Mouse (Mus musculus): ENCODE data around the gene Rcn1. TPM values are rescaled to one million over a fixed set of nuclear protein-coding genes. Genes with fewer than 3 reads are reported as not detected.

Gene Rcn1
- polyA plus RNA-seq, 1 experiment from 2014 or later = 225 TPM

DNA sequence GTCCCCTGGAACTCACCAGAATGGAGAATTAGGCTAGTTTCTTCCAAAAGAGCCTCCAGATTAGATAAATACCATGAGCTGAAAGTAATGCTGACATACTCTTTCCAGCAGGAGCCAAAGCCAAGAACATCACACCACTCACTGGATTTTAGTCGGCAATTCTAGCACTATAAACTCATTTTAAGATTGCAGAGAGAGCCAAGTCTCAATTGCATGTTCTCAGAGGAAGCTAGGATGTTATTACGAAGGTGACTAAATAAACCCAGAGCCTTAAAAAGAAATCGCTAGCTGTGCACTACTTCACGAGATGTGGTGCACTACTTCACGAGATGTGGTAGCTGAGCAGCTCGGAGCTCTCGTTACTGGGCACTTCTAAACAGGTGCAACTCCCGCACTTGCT is 16.1 kb downstream of the Rcn1 start:
- H3K9ac ChIP-seq (replicated peaks; ENCODE audit: low read length) = no peak overlapping the region
- no peaks in the 10 kb centered on the region for H3K9me3 ChIP-seq (ENCODE audit: low read length)
- no peak overlapping the region for H3K27ac ChIP-seq (ENCODE audit: low read length)
- H3K27me3 ChIP-seq (ENCODE audit: insufficient read depth, low read length) = no peaks in the 10 kb centered on the region
- no peak overlapping the region for H3K4me2 ChIP-seq (replicated peaks; ENCODE audit: low read depth, low read length)
- no peak overlapping the region for H3K4me3 ChIP-seq (ENCODE audit: low read length)
- WGBS = 84% methylated on average over 8 of the region's 8 CpGs
- no peak for ATAC-seq (ENCODE audit: low FRiP score, low TSS enrichment)
- peaks cover 26% of the 10 kb centered on the region for H3K36me3 ChIP-seq (ENCODE audit: insufficient read depth, low read length)
- H3K4me1 ChIP-seq (ENCODE audit: insufficient read depth, low read length) = no peaks in the 10 kb centered on the region

DNA sequence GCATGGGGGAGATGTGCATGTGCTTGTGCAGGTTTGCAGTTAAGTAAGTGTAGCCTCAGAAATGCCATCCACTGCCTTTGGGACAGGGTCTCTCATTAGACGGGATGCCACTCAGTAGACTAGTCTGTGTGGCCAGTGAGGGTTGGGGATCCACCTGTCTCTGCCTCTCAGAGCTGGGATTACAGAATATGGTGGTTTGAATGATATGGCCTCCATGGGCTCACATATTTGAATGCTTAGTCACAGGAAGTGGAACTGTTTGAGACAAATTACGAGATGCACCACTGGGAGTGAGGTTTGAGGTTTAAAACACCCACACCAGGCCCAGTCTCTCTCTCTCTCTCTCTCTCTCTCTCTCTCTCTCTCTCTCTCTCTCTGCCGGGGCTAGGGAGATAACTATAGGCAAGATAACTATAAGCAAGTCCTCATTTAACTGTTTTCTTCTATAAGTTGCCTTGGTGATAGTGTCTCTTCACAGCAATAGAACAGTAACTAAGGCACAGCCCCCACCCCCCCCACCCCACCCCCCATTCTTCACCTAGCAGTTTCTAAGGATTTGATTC is 18.3 kb downstream of the Rcn1 start:
- H3K27me3 ChIP-seq (ENCODE audit: insufficient read depth, low read length) = no peaks in the 10 kb centered on the region
- H3K36me3 ChIP-seq (ENCODE audit: insufficient read depth, low read length) = peaks cover 5% of the 10 kb centered on the region; the same call in 1 of the 2 replicates
- H3K4me1 ChIP-seq (ENCODE audit: insufficient read depth, low read length) = no peaks in the 10 kb centered on the region
- H3K9me3 ChIP-seq (ENCODE audit: low read length) = no peaks in the 10 kb centered on the region
- WGBS = 81% methylated on average over 3 of the region's 3 CpGs
- no peak overlapping the region for H3K9ac ChIP-seq (replicated peaks; ENCODE audit: low read length)
- no peak overlapping the region for H3K4me2 ChIP-seq (replicated peaks; ENCODE audit: low read depth, low read length)
- no peak for ATAC-seq (ENCODE audit: low FRiP score, low TSS enrichment)
- no peak overlapping the region for H3K4me3 ChIP-seq (ENCODE audit: low read length)
- H3K27ac ChIP-seq (ENCODE audit: low read length) = no peak overlapping the region

DNA sequence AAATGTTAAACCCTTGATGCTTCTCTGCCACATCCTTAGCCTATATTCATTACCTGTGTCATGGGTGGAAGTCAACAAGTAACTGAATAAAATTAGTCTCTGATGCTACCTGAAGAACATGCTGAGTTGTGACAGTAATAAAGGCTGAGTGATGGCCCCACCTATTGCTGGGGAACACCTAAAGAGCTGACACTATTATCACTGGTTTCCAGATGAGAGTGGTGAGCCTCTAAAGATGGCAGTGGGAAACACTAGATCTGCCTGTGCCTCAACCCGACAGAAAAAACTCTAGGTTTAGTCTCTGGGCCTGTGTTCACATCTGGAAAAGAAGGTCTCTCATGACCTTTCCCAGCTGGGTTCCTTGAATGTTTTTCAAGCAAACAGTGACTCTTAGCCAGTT is 19.4 kb downstream of the Rcn1 start:
- Histone ChIP-seq H3K9ac (replicated peaks; ENCODE audit: low read length) (no peak overlapping the region), H3K9me3 (ENCODE audit: low read length) (no peaks in the 10 kb centered on the region), H3K4me1 (ENCODE audit: insufficient read depth, low read length) (no peaks in the 10 kb centered on the region), H3K4me2 (replicated peaks; ENCODE audit: low read depth, low read length) (no peak overlapping the region), H3K27ac (ENCODE audit: low read length) (no peak overlapping the region), H3K36me3 (ENCODE audit: insufficient read depth, low read length) (no peaks in the 10 kb centered on the region), H3K4me3 (ENCODE audit: low read length) (no peak overlapping the region), H3K27me3 (ENCODE audit: insufficient read depth, low read length) (no peaks in the 10 kb centered on the region)
- WGBS = 68% methylated on average over 1 of the region's 1 CpGs
- no peak for ATAC-seq (ENCODE audit: low FRiP score, low TSS enrichment)

- Histone ChIP-seq H3K9me3 (ENCODE audit: low read length) (no peaks in the 10 kb centered on the region), H3K9ac (replicated peaks; ENCODE audit: low read length) (no peak overlapping the region), H3K4me1 (ENCODE audit: insufficient read depth, low read length) (no peaks in the 10 kb centered on the region), H3K36me3 (ENCODE audit: insufficient read depth, low read length) (no peaks in the 10 kb centered on the region), H3K27ac (ENCODE audit: low read length) (no peak overlapping the region), H3K27me3 (ENCODE audit: insufficient read depth, low read length) (0 out of 2 replicates have a peak, but pooled peaks cover 6% of the 10 kb centered on the region), H3K4me3 (ENCODE audit: low read length) (no peak overlapping the region), H3K4me2 (replicated peaks; ENCODE audit: low read depth, low read length) (no peak overlapping the region)
- WGBS = 77% methylated on average over 4 of the region's 4 CpGs
- no peak for ATAC-seq (ENCODE audit: low FRiP score, low TSS enrichment)
These were observed 23.4 kb downstream of the Rcn1 start for GRCm38 (mm10) chr2:105375705-105376104.

DNA sequence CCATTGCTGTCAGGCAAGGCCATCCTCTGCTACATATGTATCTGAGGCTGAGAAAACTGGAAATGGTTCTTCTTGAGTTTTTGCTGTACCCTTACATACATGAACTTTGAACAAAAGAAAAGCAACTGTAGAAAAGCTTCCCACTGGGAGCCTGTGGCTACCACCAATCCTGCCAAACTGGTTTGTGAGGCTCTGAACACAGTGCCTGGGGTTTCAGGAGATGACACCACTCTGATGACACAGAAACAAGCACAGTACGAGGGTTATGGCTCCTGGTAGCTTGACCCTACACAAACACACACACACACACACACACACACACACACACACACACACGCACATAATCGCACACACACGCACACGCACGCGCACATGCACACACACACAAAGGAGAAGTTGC is 23.9 kb downstream of the Rcn1 start:
- ATAC-seq (ENCODE audit: low FRiP score, low TSS enrichment) = no peak
- H3K9ac ChIP-seq (replicated peaks; ENCODE audit: low read length) = no peak overlapping the region
- H3K4me3 ChIP-seq (ENCODE audit: low read length) = no peak overlapping the region
- H3K27ac ChIP-seq (ENCODE audit: low read length) = no peak overlapping the region
- peaks cover 7% of the 10 kb centered on the region; the same call in 1 of the 2 replicates for H3K27me3 ChIP-seq (ENCODE audit: insufficient read depth, low read length)
- no peak overlapping the region for H3K4me2 ChIP-seq (replicated peaks; ENCODE audit: low read depth, low read length)
- H3K4me1 ChIP-seq (ENCODE audit: insufficient read depth, low read length) = no peaks in the 10 kb centered on the region
- H3K36me3 ChIP-seq (ENCODE audit: insufficient read depth, low read length) = no peaks in the 10 kb centered on the region
- 88% methylated on average over 7 of the region's 7 CpGs for WGBS
- H3K9me3 ChIP-seq (ENCODE audit: low read length) = no peaks in the 10 kb centered on the region

DNA sequence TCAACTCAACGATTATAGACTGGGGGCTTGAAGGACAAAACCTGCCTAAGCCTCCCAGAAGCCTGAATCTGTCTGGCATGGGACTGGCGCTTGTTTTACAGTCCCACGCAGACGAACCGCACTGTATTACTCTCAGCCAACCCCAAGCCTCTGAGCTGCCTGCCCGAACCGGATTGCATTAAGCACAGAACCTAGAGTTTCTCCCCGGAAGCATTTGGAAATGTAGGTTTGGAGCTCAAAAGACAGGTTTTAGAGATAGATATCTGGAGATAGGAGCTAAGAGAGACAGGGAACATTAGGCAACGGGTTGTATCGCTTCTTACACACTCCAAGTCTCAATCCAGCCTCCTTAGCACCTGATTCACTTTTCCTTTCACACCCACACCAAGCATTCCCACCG is 25.5 kb downstream of the Rcn1 start:
- WGBS = 81% methylated on average over 11 of the region's 11 CpGs
- Histone ChIP-seq H3K27me3 (ENCODE audit: insufficient read depth, low read length) (peaks cover 14% of the 10 kb centered on the region; the same call in 1 of the 2 replicates), H3K4me3 (ENCODE audit: low read length) (no peak overlapping the region), H3K27ac (ENCODE audit: low read length) (no peak overlapping the region), H3K9ac (replicated peaks; ENCODE audit: low read length) (no peak overlapping the region), H3K36me3 (ENCODE audit: insufficient read depth, low read length) (no peaks in the 10 kb centered on the region), H3K9me3 (ENCODE audit: low read length) (no peaks in the 10 kb centered on the region), H3K4me2 (replicated peaks; ENCODE audit: low read depth, low read length) (no peak overlapping the region), H3K4me1 (ENCODE audit: insufficient read depth, low read length) (peaks cover 4% of the 10 kb centered on the region; the same call in 1 of the 2 replicates)
- no peak for ATAC-seq (ENCODE audit: low FRiP score, low TSS enrichment)

DNA sequence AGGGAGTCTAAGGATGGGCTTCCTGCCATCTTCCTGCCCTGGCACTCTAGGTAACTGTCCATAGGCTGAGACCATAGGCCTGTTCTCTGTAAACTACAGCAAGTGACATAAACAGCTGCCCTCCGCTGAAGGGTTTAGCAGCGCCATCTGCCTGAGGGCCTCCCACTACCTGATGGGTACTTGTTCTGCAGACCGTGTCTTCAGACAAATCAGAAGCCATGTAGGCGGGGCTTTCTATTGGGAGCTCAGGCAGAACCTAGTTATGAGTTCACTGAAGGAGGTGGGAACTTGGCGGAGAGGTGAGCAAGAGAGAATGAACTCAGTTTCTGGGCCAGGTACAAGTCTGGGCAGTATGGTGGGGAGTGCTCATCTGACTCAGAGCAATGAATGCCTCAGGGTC is 26.4 kb downstream of the Rcn1 start:
- Histone ChIP-seq H3K9ac (replicated peaks; ENCODE audit: low read length) (no peak overlapping the region), H3K9me3 (ENCODE audit: low read length) (no peaks in the 10 kb centered on the region), H3K4me3 (ENCODE audit: low read length) (no peak overlapping the region), H3K4me1 (ENCODE audit: insufficient read depth, low read length) (peaks cover 4% of the 10 kb centered on the region; the same call in 1 of the 2 replicates), H3K4me2 (replicated peaks; ENCODE audit: low read depth, low read length) (no peak overlapping the region), H3K27me3 (ENCODE audit: insufficient read depth, low read length) (peaks cover 14% of the 10 kb centered on the region; the same call in 1 of the 2 replicates), H3K36me3 (ENCODE audit: insufficient read depth, low read length) (no peaks in the 10 kb centered on the region), H3K27ac (ENCODE audit: low read length) (no peak overlapping the region)
- 59% methylated on average over 5 of the region's 5 CpGs for WGBS
- ATAC-seq (ENCODE audit: low FRiP score, low TSS enrichment) = peak; percentile 52

GRCm38 (mm10) chr2:105372156-105372555 is 27.0 kb downstream of the Rcn1 start:
- Histone ChIP-seq H3K27ac (ENCODE audit: low read length) (no peak overlapping the region), H3K9me3 (ENCODE audit: low read length) (no peaks in the 10 kb centered on the region), H3K4me1 (ENCODE audit: insufficient read depth, low read length) (peaks cover 4% of the 10 kb centered on the region; the same call in 1 of the 2 replicates), H3K4me2 (replicated peaks; ENCODE audit: low read depth, low read length) (no peak overlapping the region), H3K4me3 (ENCODE audit: low read length) (no peak overlapping the region), H3K9ac (replicated peaks; ENCODE audit: low read length) (no peak overlapping the region), H3K27me3 (ENCODE audit: insufficient read depth, low read length) (peaks cover 14% of the 10 kb centered on the region; the same call in 1 of the 2 replicates), H3K36me3 (ENCODE audit: insufficient read depth, low read length) (no peaks in the 10 kb centered on the region)
- ATAC-seq (ENCODE audit: low FRiP score, low TSS enrichment) = 0 out of 2 replicates have a peak, but pooled peaks have one; percentile 2
- 89% methylated on average over 6 of the region's 6 CpGs for WGBS

DNA sequence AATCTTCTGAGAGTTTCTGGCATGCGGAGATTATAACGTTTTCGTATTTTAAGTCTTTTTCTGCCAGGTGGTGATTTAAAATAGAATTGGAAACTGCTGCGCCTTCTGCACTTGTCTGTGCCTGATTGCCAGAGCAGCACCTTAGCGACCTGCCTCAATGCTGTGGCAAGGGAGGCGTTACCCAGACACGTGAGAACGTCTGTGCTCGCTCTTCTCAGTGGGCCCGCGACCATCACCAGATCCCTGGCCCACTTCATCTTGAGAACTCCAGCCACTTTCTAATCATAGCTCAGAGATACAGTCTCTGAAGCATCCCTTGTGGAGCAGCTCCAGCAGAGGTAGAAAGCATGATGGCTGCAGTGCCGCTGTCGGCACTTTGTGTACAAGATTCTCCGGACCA is 28.4 kb downstream of the Rcn1 start:
- ATAC-seq (ENCODE audit: low FRiP score, low TSS enrichment) = no peak
- peaks cover 4% of the 10 kb centered on the region; the same call in 1 of the 2 replicates for H3K4me1 ChIP-seq (ENCODE audit: insufficient read depth, low read length)
- no peak overlapping the region for H3K4me3 ChIP-seq (ENCODE audit: low read length)
- no peaks in the 10 kb centered on the region for H3K9me3 ChIP-seq (ENCODE audit: low read length)
- no peak overlapping the region for H3K9ac ChIP-seq (replicated peaks; ENCODE audit: low read length)
- peak overlapping the region; percentile 26; the same call in 1 of the 2 replicates for H3K4me2 ChIP-seq (replicated peaks; ENCODE audit: low read depth, low read length)
- H3K36me3 ChIP-seq (ENCODE audit: insufficient read depth, low read length) = no peaks in the 10 kb centered on the region
- peaks cover 14% of the 10 kb centered on the region; the same call in 1 of the 2 replicates for H3K27me3 ChIP-seq (ENCODE audit: insufficient read depth, low read length)
- no peak overlapping the region for H3K27ac ChIP-seq (ENCODE audit: low read length)
- WGBS = 23% methylated on average over 14 of the region's 14 CpGs

DNA sequence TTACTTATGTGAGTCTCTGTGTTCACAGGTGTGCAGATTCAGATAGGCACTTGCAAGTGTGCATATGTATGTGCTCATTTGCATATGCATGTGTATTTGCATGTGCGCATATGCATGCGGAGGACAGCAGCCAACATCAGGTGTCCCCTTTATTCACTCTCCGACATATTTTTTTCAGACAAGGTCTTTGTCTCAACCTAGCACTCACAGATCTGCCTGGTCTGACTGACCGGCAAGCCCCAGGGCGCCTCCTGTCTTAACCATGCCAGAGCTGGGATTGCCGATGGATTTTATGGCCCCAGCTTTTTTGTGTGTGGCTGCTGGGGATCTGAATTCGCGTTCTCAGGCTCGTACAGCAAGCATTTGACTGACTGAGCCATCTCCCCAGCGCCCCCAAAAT is 28.9 kb downstream of the Rcn1 start:
- Histone ChIP-seq H3K9ac (replicated peaks; ENCODE audit: low read length) (no peak overlapping the region), H3K9me3 (ENCODE audit: low read length) (no peaks in the 10 kb centered on the region), H3K4me2 (replicated peaks; ENCODE audit: low read depth, low read length) (peak overlapping the region; percentile 26; the same call in 1 of the 2 replicates), H3K4me1 (ENCODE audit: insufficient read depth, low read length) (peaks cover 4% of the 10 kb centered on the region; the same call in 1 of the 2 replicates), H3K36me3 (ENCODE audit: insufficient read depth, low read length) (no peaks in the 10 kb centered on the region), H3K4me3 (ENCODE audit: low read length) (no peak overlapping the region), H3K27ac (ENCODE audit: low read length) (no peak overlapping the region), H3K27me3 (ENCODE audit: insufficient read depth, low read length) (peaks cover 14% of the 10 kb centered on the region; the same call in 1 of the 2 replicates)
- 10% methylated on average over 10 of the region's 10 CpGs for WGBS
- no peak for ATAC-seq (ENCODE audit: low FRiP score, low TSS enrichment)

Data from kidney, embryonic 16.5 days (tissue).